Mouse (Mus musculus): ENCODE results near the gene Zfp553. TPM values are rescaled to one million over a fixed set of nuclear protein-coding genes. Genes with fewer than 3 reads are reported as not detected.
A peak's percentile ranks its signal among the peaks of the same experiment; 100 is the strongest.

The Zfp553 gene
- total RNA-seq (2014; rRNA removed) (2.3 and 2.9 TPM in 2 replicates), polyA plus RNA-seq (2012; rRNA removed) (3.5 and 4.5 TPM in 2 replicates)

- H3K27me3 ChIP-seq (ENCODE audit: control insufficient read depth, insufficient read depth, low read length) = no peaks in the 10 kb centered on the region
- H3K4me3 ChIP-seq (ENCODE audit: insufficient read depth, low read depth, low read length) = peak within 1 kb of the TSS; percentile 88
- under 1% methylated on average over 64 of the region's 64 CpGs for WGBS
- H3K9ac ChIP-seq (ENCODE audit: low read depth, low read length) = peak within 1 kb of the TSS; percentile 87
- peak within 1 kb of the TSS; percentile 92 for H3K27ac ChIP-seq (replicated peaks; ENCODE audit: insufficient read depth, low read depth, low read length)
- DNase-seq (ENCODE audit: extremely low read depth, low read depth, low spot score) = peak; percentile 74
- H3K79me2 ChIP-seq (ENCODE audit: control insufficient read depth, insufficient read depth, low read length) = peaks cover 4% of the 10 kb centered on the region; the same call in 1 of the 2 replicates
- TF ChIP-seq CTCF (IDR thresholded peaks at IDR 0.05; ENCODE audit: low read depth, low read length) (no peak), POLR2A (IDR thresholded peaks at IDR 0.05; ENCODE audit: extremely low read depth, insufficient read depth, low read length) (peak; percentile 45; the same call in 1 of the 2 replicates)
- H3K36me3 ChIP-seq (ENCODE audit: control insufficient read depth, insufficient read depth, low read length) = peaks cover 6% of the 10 kb centered on the region; the same call in 1 of the 2 replicates
- H3K4me1 ChIP-seq (ENCODE audit: control insufficient read depth, insufficient read depth, low read length) = peaks cover 9% of the 10 kb centered on the region; the same call in 1 of the 2 replicates
Measured at GRCm38 (mm10) chr7:127232622-127233367, at the start of gene Zfp553, which contains the start of gene Sept1. Gene Zfp553 (plus strand): TSS chr7:127233061. Gene Sept1 (minus strand): TSS chr7:127233130.

- H3K27ac ChIP-seq (replicated peaks; ENCODE audit: insufficient read depth, low read depth, low read length) = no peak overlapping the region
- 50% methylated on average over 8 of the region's 8 CpGs for WGBS
- no peaks in the 10 kb centered on the region for H3K27me3 ChIP-seq (ENCODE audit: control insufficient read depth, insufficient read depth, low read length)
- no peak for DNase-seq (ENCODE audit: extremely low read depth, low read depth, low spot score)
- no peak overlapping the region for H3K4me3 ChIP-seq (ENCODE audit: insufficient read depth, low read depth, low read length)
- no peak for TF ChIP-seq CTCF (IDR thresholded peaks at IDR 0.05; ENCODE audit: low read depth, low read length)
- TF ChIP-seq POLR2A (IDR thresholded peaks at IDR 0.05; ENCODE audit: extremely low read depth, insufficient read depth, low read length) = no peak
- H3K36me3 ChIP-seq (ENCODE audit: control insufficient read depth, insufficient read depth, low read length) = no peaks in the 10 kb centered on the region
- H3K79me2 ChIP-seq (ENCODE audit: control insufficient read depth, insufficient read depth, low read length) = no peaks in the 10 kb centered on the region
- H3K9ac ChIP-seq (ENCODE audit: low read depth, low read length) = no peak overlapping the region
- H3K4me1 ChIP-seq (ENCODE audit: control insufficient read depth, insufficient read depth, low read length) = no peaks in the 10 kb centered on the region; the same call in 1 of the 2 replicates
Measured at GRCm38 (mm10) chr7:127183345-127183744, 49.5 kb upstream of the Zfp553 start.

- Histone ChIP-seq H3K4me3 (ENCODE audit: insufficient read depth, low read depth, low read length) (no peak overlapping the region), H3K9ac (ENCODE audit: low read depth, low read length) (no peak overlapping the region), H3K27me3 (ENCODE audit: control insufficient read depth, insufficient read depth, low read length) (no peaks in the 10 kb centered on the region), H3K79me2 (ENCODE audit: control insufficient read depth, insufficient read depth, low read length) (no peaks in the 10 kb centered on the region), H3K27ac (replicated peaks; ENCODE audit: insufficient read depth, low read depth, low read length) (no peak overlapping the region; the same call in 1 of the 2 replicates), H3K36me3 (ENCODE audit: control insufficient read depth, insufficient read depth, low read length) (no peaks in the 10 kb centered on the region), H3K4me1 (ENCODE audit: control insufficient read depth, insufficient read depth, low read length) (no peaks in the 10 kb centered on the region; the same call in 1 of the 2 replicates)
- WGBS = 20% methylated on average over 6 of the region's 6 CpGs
- peak; percentile 85 for DNase-seq (ENCODE audit: extremely low read depth, low read depth, low spot score)
- TF ChIP-seq POLR2A (IDR thresholded peaks at IDR 0.05; ENCODE audit: extremely low read depth, insufficient read depth, low read length) (no peak), CTCF (IDR thresholded peaks at IDR 0.05; ENCODE audit: low read depth, low read length) (peak; percentile 85)
Measured at GRCm38 (mm10) chr7:127183828-127184227, 49.0 kb upstream of the Zfp553 start.

- Histone ChIP-seq H3K9ac (ENCODE audit: low read depth, low read length) (no peak overlapping the region), H3K4me3 (ENCODE audit: insufficient read depth, low read depth, low read length) (no peak overlapping the region), H3K27me3 (ENCODE audit: control insufficient read depth, insufficient read depth, low read length) (no peaks in the 10 kb centered on the region), H3K27ac (replicated peaks; ENCODE audit: insufficient read depth, low read depth, low read length) (no peak overlapping the region), H3K36me3 (ENCODE audit: control insufficient read depth, insufficient read depth, low read length) (no peaks in the 10 kb centered on the region), H3K4me1 (ENCODE audit: control insufficient read depth, insufficient read depth, low read length) (no peaks in the 10 kb centered on the region; the same call in 1 of the 2 replicates), H3K79me2 (ENCODE audit: control insufficient read depth, insufficient read depth, low read length) (no peaks in the 10 kb centered on the region)
- TF ChIP-seq POLR2A (IDR thresholded peaks at IDR 0.05; ENCODE audit: extremely low read depth, insufficient read depth, low read length) = no peak
- no peak for TF ChIP-seq CTCF (IDR thresholded peaks at IDR 0.05; ENCODE audit: low read depth, low read length)
- no peak for DNase-seq (ENCODE audit: extremely low read depth, low read depth, low spot score)
- 50% methylated on average over 1 of the region's 1 CpGs for WGBS
Measured at GRCm38 (mm10) chr7:127184720-127185119, 48.1 kb upstream of the Zfp553 start.

- Histone ChIP-seq H3K36me3 (ENCODE audit: control insufficient read depth, insufficient read depth, low read length) (no peaks in the 10 kb centered on the region), H3K9ac (ENCODE audit: low read depth, low read length) (no peak overlapping the region), H3K27me3 (ENCODE audit: control insufficient read depth, insufficient read depth, low read length) (no peaks in the 10 kb centered on the region), H3K4me1 (ENCODE audit: control insufficient read depth, insufficient read depth, low read length) (no peaks in the 10 kb centered on the region; the same call in 1 of the 2 replicates), H3K4me3 (ENCODE audit: insufficient read depth, low read depth, low read length) (no peak overlapping the region), H3K79me2 (ENCODE audit: control insufficient read depth, insufficient read depth, low read length) (no peaks in the 10 kb centered on the region), H3K27ac (replicated peaks; ENCODE audit: insufficient read depth, low read depth, low read length) (no peak overlapping the region)
- 61% methylated on average over 3 of the region's 3 CpGs for WGBS
- DNase-seq (ENCODE audit: extremely low read depth, low read depth, low spot score) = peak; percentile 22
- TF ChIP-seq POLR2A (IDR thresholded peaks at IDR 0.05; ENCODE audit: extremely low read depth, insufficient read depth, low read length) (no peak), CTCF (IDR thresholded peaks at IDR 0.05; ENCODE audit: low read depth, low read length) (0 out of 2 replicates have a peak, but pooled peaks have one; percentile 9)
Measured at GRCm38 (mm10) chr7:127185601-127186000, 47.3 kb upstream of the Zfp553 start.

All from liver, adult 2 months (tissue).